10 mouse cellular contexts compared by ENCODE assay signal in the genomic region with DNA sequence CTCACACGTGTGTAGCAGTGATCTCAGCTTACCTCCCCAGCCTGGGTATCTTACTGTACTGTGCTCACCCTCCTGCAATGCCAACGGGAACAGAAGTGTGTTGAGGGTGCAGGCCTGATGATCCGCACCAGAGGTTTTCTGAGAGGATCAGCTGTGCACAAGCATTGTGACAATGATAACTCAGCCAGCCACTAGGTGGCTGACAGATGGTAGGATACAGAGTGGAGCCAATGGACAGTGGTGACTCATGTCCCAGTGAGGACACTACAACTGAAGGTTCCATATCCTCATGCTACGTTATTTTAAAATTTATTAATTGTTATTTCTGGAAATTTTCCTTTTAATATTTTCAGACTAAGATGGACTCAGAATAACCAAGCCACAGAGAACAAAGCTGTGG.
A peak's percentile ranks its signal among the peaks of the same experiment; 100 is the strongest.
DNase-seq lines count a peak whose midpoint lies in the region; ATAC-seq and TF ChIP-seq lines count a peak whose summit lies in the region.
"Had no signal": no experiment of that assay in that cellular context is flagged by ENCODE, and none has a peak within 500 bp of the region (broad histone marks: within the 10 kb centered on the region; RNA-seq: fewer than 3 reads in every experiment).

No protein-coding gene starts in this region.

- H3K4me3 ChIP-seq in gastrocnemius, adult 2 months, result no peak overlapping the region
- no peak overlapping the region for H3K4me3 ChIP-seq in lung, embryonic 14.5 days (ENCODE audit: low read depth, low read length)
- H3K4me3 ChIP-seq in cortical plate, adult 2 months (ENCODE audit: insufficient read depth, low read length), result no peak overlapping the region
- H3K4me3 ChIP-seq in small intestine, adult 2 months (ENCODE audit: low read depth, low read length), result no peak overlapping the region
- H3K4me3 ChIP-seq: heart, embryonic 15.5 days had no signal

- H3K9me3 ChIP-seq in lung, embryonic 14.5 days (ENCODE audit: low read depth, low read length), result no peaks in the 10 kb centered on the region
- H3K9me3 ChIP-seq: heart, embryonic 15.5 days had no signal

- intact Hi-C loops in gastrocnemius, adult 2 months (cut with DNase I), result no loop called here

- ATAC-seq in lung, embryonic 14.5 days (ENCODE audit: insufficient read depth), result no peak

- H3K4me1 ChIP-seq in lung, embryonic 14.5 days (ENCODE audit: insufficient read depth), result no peaks in the 10 kb centered on the region
- H3K4me1 ChIP-seq in cortical plate, adult 2 months (ENCODE audit: control insufficient read depth, insufficient read depth, low read length), result no peaks in the 10 kb centered on the region
- H3K4me1 ChIP-seq in small intestine, adult 2 months (ENCODE audit: control insufficient read depth, insufficient read depth, insufficient read length, low read length), result no peaks in the 10 kb centered on the region

- H3K9ac ChIP-seq in lung, embryonic 14.5 days, result no peak overlapping the region
- H3K9ac ChIP-seq: heart, embryonic 15.5 days had no signal

- H3K4me2 ChIP-seq in lung, embryonic 14.5 days, result no peak overlapping the region
- H3K4me2 ChIP-seq: heart, embryonic 15.5 days had no signal

- no peak for TF ChIP-seq POLR2A in cortical plate, adult 2 months (IDR thresholded peaks at IDR 0.05; ENCODE audit: extremely low read depth, insufficient read depth, low read length)
- no peak for TF ChIP-seq POLR2A in small intestine, adult 2 months (IDR thresholded peaks at IDR 0.05; ENCODE audit: low read depth, low read length)

- no peaks in the 10 kb centered on the region for H3K27me3 ChIP-seq in lung, embryonic 14.5 days (ENCODE audit: insufficient read depth, low read length)
- H3K27me3 ChIP-seq in small intestine, adult 2 months (ENCODE audit: control insufficient read depth, insufficient read depth, low read length), result no peaks in the 10 kb centered on the region
- H3K27me3 ChIP-seq: heart, embryonic 15.5 days had no signal

- 74% methylated on average over 4 of the region's 4 CpGs for WGBS in lung, embryonic 14.5 days
- WGBS in small intestine, adult 2 months, result 76% methylated on average over 4 of the region's 4 CpGs

- peak; percentile 45 for TF ChIP-seq CTCF in gastrocnemius, adult 2 months (IDR thresholded peaks at IDR 0.05)
- peak; percentile 61 for TF ChIP-seq CTCF in lung, embryonic 14.5 days (IDR thresholded peaks at IDR 0.05; ENCODE audit: low read depth)
- peak; percentile 42; the same call in 1 of the 2 replicates for TF ChIP-seq CTCF in cortical plate, adult 2 months (IDR thresholded peaks at IDR 0.05; ENCODE audit: extremely low read depth, insufficient read depth, low read length)
- peak; percentile 26; the same call in 1 of the 2 replicates for TF ChIP-seq CTCF in small intestine, adult 2 months (IDR thresholded peaks at IDR 0.05; ENCODE audit: extremely low read depth, insufficient read length, insufficient replicate concordance, low read depth, low read length)

- H3K27ac ChIP-seq in gastrocnemius, adult 2 months, result no peak overlapping the region
- H3K27ac ChIP-seq in lung, embryonic 14.5 days (ENCODE audit: low read depth), result no peak overlapping the region
- H3K27ac ChIP-seq in cortical plate, adult 2 months (ENCODE audit: insufficient read depth, low read length), result no peak overlapping the region
- H3K27ac ChIP-seq in small intestine, adult 2 months (ENCODE audit: insufficient read depth, low read depth, low read length), result no peak overlapping the region
- H3K27ac ChIP-seq: heart, embryonic 15.5 days had no signal

- H3K36me3 ChIP-seq in lung, embryonic 14.5 days (ENCODE audit: insufficient read depth), result 0 out of 2 replicates have a peak, but pooled peaks cover 5% of the 10 kb centered on the region
- no peaks in the 10 kb centered on the region for H3K36me3 ChIP-seq in small intestine, adult 2 months (ENCODE audit: control insufficient read depth, insufficient read depth, low read length)
- H3K36me3 ChIP-seq: heart, embryonic 15.5 days had no signal

- DNase-seq in gastrocnemius, adult 2 months, result no peak
- no peak for DNase-seq in gastrocnemius, adult 8-10 months (ENCODE audit: low spot score in 2 of 2)
- peak; percentile 49 for DNase-seq in lung, embryonic 14.5 days
- no peak for DNase-seq in lung, adult 18-20 months
- no peak for DNase-seq in layer of hippocampus, postnatal 25 days (ENCODE audit: extremely low spot score in 1 of 2, low spot score in 1 of 2)
- no peak for DNase-seq in left cerebral cortex, adult 18-20 months (ENCODE audit: low spot score in 2 of 2)
- DNase-seq: thymus, adult 18-20 months had no signal
